Mouse (Mus musculus): ENCODE data around the gene Got1.
"Not testable (repeated sequence)": the region's sequence is repeated elsewhere in the genome, so short reads cannot be mapped to it uniquely, and the experiment has no call there.

The Got1 gene

GRCm38 (mm10) chr19:43521362-43521761 lies 3.0 kb downstream of the Got1 start:
- no peak for DNase-seq (ENCODE audit: low spot score)

- no peak for DNase-seq (ENCODE audit: low spot score)
Observed at GRCm38 (mm10) chr19:43520402-43520801, 4.0 kb downstream of the Got1 start.

- no peak for DNase-seq (ENCODE audit: low spot score)
Observed at GRCm38 (mm10) chr19:43519226-43519625, 5.2 kb downstream of the Got1 start.

- no peak for DNase-seq (ENCODE audit: low spot score)
Observed at GRCm38 (mm10) chr19:43518261-43518660, 6.1 kb downstream of the Got1 start.

- DNase-seq (ENCODE audit: low spot score): no peak
Observed at GRCm38 (mm10) chr19:43517808-43518207, 6.6 kb downstream of the Got1 start.

GRCm38 (mm10) chr19:43517320-43517719 lies 7.1 kb downstream of the Got1 start:
- no peak for DNase-seq (ENCODE audit: low spot score)

- DNase-seq (ENCODE audit: low spot score): no peak
Observed at GRCm38 (mm10) chr19:43516397-43517035, 7.9 kb downstream of the Got1 start.

GRCm38 (mm10) chr19:43515668-43516396 lies 8.6 kb downstream of the Got1 start:
- DNase-seq (ENCODE audit: low spot score): no peak

- no peak for DNase-seq (ENCODE audit: low spot score)
Observed at GRCm38 (mm10) chr19:43513874-43514273, 10.5 kb downstream of the Got1 start.

- no peak for DNase-seq (ENCODE audit: low spot score)
Observed at GRCm38 (mm10) chr19:43511621-43512620, 12.5 kb downstream of the Got1 start.

- DNase-seq (ENCODE audit: low spot score): no peak
Observed at GRCm38 (mm10) chr19:43510436-43511220, 13.8 kb downstream of the Got1 start.

- no peak for DNase-seq (ENCODE audit: low spot score)
Observed at GRCm38 (mm10) chr19:43505441-43505840, 19.0 kb downstream of the Got1 start.

GRCm38 (mm10) chr19:43503593-43503992 lies 20.8 kb downstream of the Got1 start:
- DNase-seq (ENCODE audit: low spot score): not testable (repeated sequence)

- DNase-seq (ENCODE audit: low spot score): no peak
Observed at GRCm38 (mm10) chr19:43502630-43503029, 21.8 kb downstream of the Got1 start.

GRCm38 (mm10) chr19:43498874-43499273 lies 25.5 kb downstream of the Got1 start:
- no peak for DNase-seq (ENCODE audit: low spot score)

- DNase-seq (ENCODE audit: low spot score): no peak
Observed at GRCm38 (mm10) chr19:43497440-43497839, 27.0 kb downstream of the Got1 start.

GRCm38 (mm10) chr19:43495846-43496245 lies 28.6 kb downstream of the Got1 start:
- no peak for DNase-seq (ENCODE audit: low spot score)

GRCm38 (mm10) chr19:43494914-43495313 lies 29.5 kb downstream of the Got1 start:
- DNase-seq (ENCODE audit: low spot score): no peak

GRCm38 (mm10) chr19:43493878-43494277 lies 30.5 kb downstream of the Got1 start:
- no peak for DNase-seq (ENCODE audit: low spot score)

GRCm38 (mm10) chr19:43493316-43493715 lies 31.1 kb downstream of the Got1 start:
- DNase-seq (ENCODE audit: low spot score): not testable (repeated sequence)

- no peak for DNase-seq (ENCODE audit: low spot score)
Observed at GRCm38 (mm10) chr19:43487429-43487828, 37.0 kb downstream of the Got1 start.

GRCm38 (mm10) chr19:43480512-43480911 lies 43.9 kb downstream of the Got1 start:
- DNase-seq (ENCODE audit: low spot score): no peak
